Mouse (Mus musculus) small intestine, adult 10 weeks (tissue): Measurements from ENCODE around the gene Esp15. TPM values are rescaled to one million over a fixed set of nuclear protein-coding genes. Genes with fewer than 3 reads are reported as not detected.

Source experiments
- polyA plus RNA-seq: library from polyadenylated mRNA; stranded (reverse); fragments of 350-450 nt; fragmentation: Illumina TruSeq; extraction: RNeasy Lipid Tissue Mini Kit (QIAGEN cat#74804); gene quantifications from one replicate; pipeline ENCODE4 v1.2.3, GENCODE M21; 2014; ENCODE audit warnings: low replicate concordance

The Esp15 gene
- polyA plus RNA-seq, result not detected

GRCm38 (mm10) chr17:39640654-39641053 is at the start of gene Esp15:
Gene Esp15, plus strand, starts transcription at chr17:39640954.

Other genes starting within 250 kb of the Esp15 start
- not detected for gene Esp18, start 234.6 kb upstream of the Esp15 start, polyA plus RNA-seq
- gene Esp16, start 104.8 kb upstream of the Esp15 start, polyA plus RNA-seq, result not detected